ENCODE assay signal across 11 mouse cellular contexts in the genomic region with DNA sequence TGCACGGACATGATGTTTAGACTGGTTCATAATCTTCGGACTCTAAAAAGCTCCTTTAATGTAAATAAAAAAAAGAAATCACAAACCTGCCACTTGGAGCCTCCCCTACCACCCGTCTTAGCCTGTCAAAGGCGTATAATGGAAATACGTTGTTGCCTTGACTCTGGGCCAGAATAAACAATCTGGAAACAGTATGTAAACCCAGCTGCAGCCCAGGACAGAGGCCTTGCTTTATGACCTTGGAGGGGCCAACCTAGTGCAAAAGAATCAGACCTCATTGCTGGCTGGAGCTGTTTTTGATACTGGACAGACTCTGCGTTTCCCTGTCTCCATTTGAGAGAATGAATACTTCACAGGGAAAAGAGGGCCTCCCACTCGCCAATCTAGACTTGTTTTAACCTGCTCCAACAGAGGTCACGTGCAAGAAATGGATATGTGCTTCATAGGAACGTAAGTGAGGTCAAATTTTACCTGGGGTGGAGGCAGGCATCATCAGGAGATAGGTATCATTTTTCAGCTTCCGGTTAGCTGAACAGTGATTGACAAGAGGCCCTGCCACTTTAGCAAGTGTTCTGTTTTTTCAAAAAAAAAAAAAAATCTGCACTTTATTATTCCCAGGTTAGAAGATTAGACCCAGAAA.
DNase-seq lines count a peak whose midpoint lies in the region; ATAC-seq and TF ChIP-seq lines count a peak whose summit lies in the region.
"Had no signal": no experiment of that assay in that cellular context is flagged by ENCODE, and none has a peak within 500 bp of the region (broad histone marks: within the 10 kb centered on the region; RNA-seq: fewer than 3 reads in every experiment).

No protein-coding gene starts in this region.

- no peaks in the 10 kb centered on the region for H3K36me3 ChIP-seq in heart, embryonic 15.5 days
- H3K36me3 ChIP-seq in thymus, adult 2 months (ENCODE audit: control insufficient read depth, insufficient read depth, low read length), result no peaks in the 10 kb centered on the region
- H3K36me3 ChIP-seq in limb, embryonic 11.5 days (ENCODE audit: control insufficient read depth, insufficient read depth, low read length), result no peaks in the 10 kb centered on the region
- H3K36me3 ChIP-seq: forebrain, embryonic 15.5 days; G1E; midbrain, embryonic 10.5 days had no signal

- TF ChIP-seq CTCF in thymus, adult 2 months (IDR thresholded peaks at IDR 0.05; ENCODE audit: borderline replicate concordance, control insufficient read depth, extremely low read depth, insufficient read depth, low read length, poor library complexity), result no peak

- no peak overlapping the region for H3K9ac ChIP-seq in heart, embryonic 15.5 days
- H3K9ac ChIP-seq in limb, embryonic 11.5 days (ENCODE audit: low read length), result no peak overlapping the region
- H3K9ac ChIP-seq: forebrain, embryonic 15.5 days had no signal

- ATAC-seq in heart, embryonic 15.5 days (replicated peaks; ENCODE audit: insufficient number of reproducible peaks, insufficient read depth, low FRiP score, low read depth), result no peak
- ATAC-seq in limb, embryonic 11.5 days (ENCODE audit: insufficient number of reproducible peaks, low FRiP score, low TSS enrichment, low read depth), result peak; percentile 23; the same call in 1 of the 2 replicates
- ATAC-seq: forebrain, embryonic 15.5 days had no signal

- no peak for TF ChIP-seq POLR2A in thymus, adult 2 months (IDR thresholded peaks at IDR 0.05; ENCODE audit: control insufficient read depth, extremely low read depth, insufficient read depth, low read length, poor library complexity)

- H3K4me2 ChIP-seq in heart, embryonic 15.5 days, result no peak overlapping the region; the same call in 1 of the 2 replicates
- peak overlapping the region; percentile 21; the same call in 1 of the 2 replicates for H3K4me2 ChIP-seq in limb, embryonic 11.5 days (ENCODE audit: low read depth, severe bottlenecking)
- H3K4me2 ChIP-seq: forebrain, embryonic 15.5 days had no signal

- peaks cover 21% of the 10 kb centered on the region for H3K4me1 ChIP-seq in heart, embryonic 15.5 days (replicated peaks)
- H3K4me1 ChIP-seq in thymus, adult 2 months (replicated peaks; ENCODE audit: control insufficient read depth, insufficient read depth, low read length), result peaks cover 19% of the 10 kb centered on the region
- H3K4me1 ChIP-seq in limb, embryonic 11.5 days (ENCODE audit: control insufficient read depth, insufficient read depth, low read length), result peaks cover 26% of the 10 kb centered on the region
- H3K4me1 ChIP-seq: forebrain, embryonic 15.5 days had no signal

- H3K9me3 ChIP-seq in heart, embryonic 15.5 days (replicated peaks), result no peaks in the 10 kb centered on the region
- no peaks in the 10 kb centered on the region for H3K9me3 ChIP-seq in limb, embryonic 11.5 days (ENCODE audit: control insufficient read depth, low read length)
- H3K9me3 ChIP-seq: forebrain, embryonic 15.5 days; G1E; midbrain, embryonic 10.5 days had no signal

- H3K4me3 ChIP-seq in heart, embryonic 15.5 days, result no peak overlapping the region
- no peak overlapping the region for H3K4me3 ChIP-seq in thymus, adult 2 months (ENCODE audit: control insufficient read depth, insufficient read depth, low read length)
- H3K4me3 ChIP-seq in limb, embryonic 11.5 days (ENCODE audit: low read depth, low read length), result no peak overlapping the region
- H3K4me3 ChIP-seq: forebrain, embryonic 15.5 days; midbrain, embryonic 10.5 days had no signal

- peak overlapping the region; percentile 31; the same call in 1 of the 2 replicates for H3K27ac ChIP-seq in heart, embryonic 15.5 days
- H3K27ac ChIP-seq in thymus, adult 2 months (ENCODE audit: control insufficient read depth, insufficient read depth, low read length), result peak overlapping the region; percentile 98
- peak overlapping the region; percentile 2; the same call in 1 of the 2 replicates for H3K27ac ChIP-seq in limb, embryonic 11.5 days (replicated peaks; ENCODE audit: low read depth, low read length)
- H3K27ac ChIP-seq: forebrain, embryonic 15.5 days; midbrain, embryonic 10.5 days had no signal

- 38% methylated on average over 10 of the region's 10 CpGs for WGBS in heart, embryonic 15.5 days
- WGBS in thymus, adult 2 months, result 71% methylated on average over 10 of the region's 10 CpGs
- WGBS in limb, embryonic 11.5 days, result 28% methylated on average over 10 of the region's 10 CpGs

- DNase-seq in heart, adult 9 months (ENCODE audit: low spot score in 2 of 2), result no peak
- peak; percentile 32 for DNase-seq in thymus, adult 2 months
- DNase-seq in thymus, postnatal 0 days (ENCODE audit: low spot score), result no peak
- DNase-seq in limb, embryonic 11.5 days (ENCODE audit: low spot score), result peak; percentile 49
- DNase-seq in yolk sac, embryonic 10.5 days (ENCODE audit: low spot score), result peak; percentile 35
- no peak for DNase-seq in gastrocnemius, adult 8-10 months (ENCODE audit: low spot score in 2 of 2)
- DNase-seq in urinary bladder, adult 2 months (ENCODE audit: low spot score), result no peak

- H3K27me3 ChIP-seq in heart, embryonic 15.5 days, result no peaks in the 10 kb centered on the region
- H3K27me3 ChIP-seq in thymus, adult 2 months (ENCODE audit: control insufficient read depth, insufficient read depth, low read length), result no peaks in the 10 kb centered on the region
- H3K27me3 ChIP-seq in limb, embryonic 11.5 days (ENCODE audit: control insufficient read depth, insufficient read depth, low read length), result no peaks in the 10 kb centered on the region
- H3K27me3 ChIP-seq: forebrain, embryonic 15.5 days had no signal

Comparison
In these comparisons a context has a peak if more than half of its experiments do, and no peak if none do; other contexts are left out.
1. DNase-seq: peak in thymus, adult 2 months (single experiment), limb, embryonic 11.5 days (single experiment) and yolk sac, embryonic 10.5 days (single experiment); none in heart, adult 9 months (0 of 2), thymus, postnatal 0 days (single experiment), gastrocnemius, adult 8-10 months (0 of 2) and urinary bladder, adult 2 months (single experiment).
2. H3K27ac ChIP-seq: peak in every context shown above with its lines; median percentile 98 in thymus, adult 2 months; 31 in heart, embryonic 15.5 days; 2 in limb, embryonic 11.5 days.